Comparison of ENCODE assay signal across 28 mouse cellular contexts in genomic region chr8:80818978-80819377, GRCm38 (mm10).
DNase-seq lines count a peak whose midpoint lies in the region; ATAC-seq lines count a peak whose summit lies in the region.
"Had no signal": no experiment of that assay in that cellular context is flagged by ENCODE, and none has a peak within 500 bp of the region (broad histone marks: within the 10 kb centered on the region; RNA-seq: fewer than 3 reads in every experiment).

No protein-coding gene starts in this region.

- 48% methylated on average over 6 of the region's 6 CpGs for WGBS in heart, embryonic 13.5 days
- WGBS in intestine, embryonic 14.5 days, result 57% methylated on average over 6 of the region's 6 CpGs
- WGBS in intestine, embryonic 15.5 days, result 58% methylated on average over 6 of the region's 6 CpGs
- 53% methylated on average over 6 of the region's 6 CpGs for WGBS in stomach, embryonic 15.5 days

- H3K27ac ChIP-seq in heart, embryonic 13.5 days (replicated peaks), result peak overlapping the region; percentile 29; the same call in 1 of the 2 replicates
- no peak overlapping the region for H3K27ac ChIP-seq in intestine, embryonic 14.5 days (ENCODE audit: low read depth)
- H3K27ac ChIP-seq in intestine, embryonic 15.5 days, result peak overlapping the region; percentile 65
- H3K27ac ChIP-seq in stomach, embryonic 15.5 days, result peak overlapping the region; percentile 40; the same call in 1 of the 2 replicates
- H3K27ac ChIP-seq: hindbrain, embryonic 10.5 days; liver, embryonic 14.5 days; lung, embryonic 15.5 days; midbrain, embryonic 12.5 days; neural tube, embryonic 12.5 days had no signal

- no peaks in the 10 kb centered on the region for H3K9me3 ChIP-seq in heart, embryonic 13.5 days
- H3K9me3 ChIP-seq in intestine, embryonic 14.5 days (ENCODE audit: control insufficient read depth, low read length), result no peaks in the 10 kb centered on the region
- H3K9me3 ChIP-seq in intestine, embryonic 15.5 days, result no peaks in the 10 kb centered on the region
- no peaks in the 10 kb centered on the region for H3K9me3 ChIP-seq in stomach, embryonic 15.5 days
- H3K9me3 ChIP-seq: hindbrain, embryonic 10.5 days; lung, embryonic 15.5 days; midbrain, embryonic 12.5 days; neural tube, embryonic 12.5 days had no signal

- H3K27me3 ChIP-seq in heart, embryonic 13.5 days (replicated peaks), result no peaks in the 10 kb centered on the region
- H3K27me3 ChIP-seq in intestine, embryonic 14.5 days (replicated peaks; ENCODE audit: control insufficient read depth, insufficient read depth, low read length), result no peaks in the 10 kb centered on the region
- no peaks in the 10 kb centered on the region for H3K27me3 ChIP-seq in intestine, embryonic 15.5 days (replicated peaks)
- no peaks in the 10 kb centered on the region for H3K27me3 ChIP-seq in stomach, embryonic 15.5 days (replicated peaks)
- H3K27me3 ChIP-seq: CH12.LX; lung, embryonic 15.5 days; midbrain, embryonic 12.5 days; neural tube, embryonic 12.5 days had no signal

- H3K4me2 ChIP-seq in heart, embryonic 13.5 days, result no peak overlapping the region
- peak overlapping the region; percentile 11; the same call in 1 of the 2 replicates for H3K4me2 ChIP-seq in intestine, embryonic 14.5 days (ENCODE audit: low read length)
- H3K4me2 ChIP-seq in intestine, embryonic 15.5 days (replicated peaks), result peak overlapping the region; percentile 23; the same call in 1 of the 2 replicates
- H3K4me2 ChIP-seq in stomach, embryonic 15.5 days, result no peak overlapping the region
- H3K4me2 ChIP-seq: lung, embryonic 15.5 days; midbrain, embryonic 12.5 days; neural tube, embryonic 12.5 days had no signal

- intact Hi-C loops in heart, postnatal 14 days (cut with DNase I), result no loop called here

- H3K9ac ChIP-seq in heart, embryonic 13.5 days, result no peak overlapping the region
- H3K9ac ChIP-seq in intestine, embryonic 14.5 days (ENCODE audit: low read length), result no peak overlapping the region
- H3K9ac ChIP-seq in intestine, embryonic 15.5 days, result no peak overlapping the region
- no peak overlapping the region for H3K9ac ChIP-seq in stomach, embryonic 15.5 days
- H3K9ac ChIP-seq: liver, embryonic 14.5 days; lung, embryonic 15.5 days; midbrain, embryonic 12.5 days; neural tube, embryonic 12.5 days had no signal

- DNase-seq in heart, postnatal 14 days, result no peak
- DNase-seq in intestine, embryonic 14.5 days (ENCODE audit: low spot score), result no peak
- no peak for DNase-seq in right cerebral cortex, postnatal 36 days (ENCODE audit: low spot score in 2 of 2)
- DNase-seq in adrenal gland, adult (ENCODE audit: inconsistent age in 2 of 2, low spot score in 1 of 2), result no peak
- DNase-seq: adrenal gland, adult 8-10 months; cerebellum, adult 2 months; cerebellum, postnatal 14 days; kidney, adult 11 months; kidney, postnatal 14 days; layer of hippocampus, adult 9-11 months; liver; lung, postnatal 36 days; thymus, adult 2 months; thymus, postnatal 36 days had no signal

- H3K4me3 ChIP-seq in heart, embryonic 13.5 days, result no peak overlapping the region
- H3K4me3 ChIP-seq in intestine, embryonic 14.5 days (ENCODE audit: low read depth, low read length), result no peak overlapping the region
- no peak overlapping the region for H3K4me3 ChIP-seq in intestine, embryonic 15.5 days (replicated peaks)
- no peak overlapping the region for H3K4me3 ChIP-seq in stomach, embryonic 15.5 days (replicated peaks)
- H3K4me3 ChIP-seq: erythroblast, embryonic 14.5 days; hindbrain, embryonic 10.5 days; lung, embryonic 15.5 days; midbrain, embryonic 12.5 days; myocyte; neural tube, embryonic 12.5 days had no signal

- ATAC-seq in heart, embryonic 13.5 days (ENCODE audit: extremely low read depth, insufficient number of reproducible peaks, low FRiP score, low TSS enrichment), result no peak
- ATAC-seq in intestine, embryonic 14.5 days (replicated peaks; ENCODE audit: low FRiP score, low TSS enrichment, low read depth), result peak; percentile 60
- peak; percentile 79 for ATAC-seq in intestine, embryonic 15.5 days
- ATAC-seq in stomach, embryonic 15.5 days (ENCODE audit: insufficient read depth, low FRiP score, low read depth), result peak; percentile 49; the same call in 1 of the 2 replicates
- ATAC-seq: activated CD4-positive, CD25-positive, alpha-beta regulatory T cell, adult 4 months; forebrain, embryonic 16.5 days; hindbrain, embryonic 16.5 days had no signal

- H3K36me3 ChIP-seq in heart, embryonic 13.5 days, result peaks cover 6% of the 10 kb centered on the region
- H3K36me3 ChIP-seq in intestine, embryonic 14.5 days (ENCODE audit: control insufficient read depth, insufficient read depth, low read length), result no peaks in the 10 kb centered on the region
- H3K36me3 ChIP-seq in intestine, embryonic 15.5 days, result no peaks in the 10 kb centered on the region
- no peaks in the 10 kb centered on the region for H3K36me3 ChIP-seq in stomach, embryonic 15.5 days
- H3K36me3 ChIP-seq: hindbrain, embryonic 10.5 days; lung, embryonic 15.5 days; midbrain, embryonic 12.5 days; neural tube, embryonic 12.5 days had no signal

- H3K4me1 ChIP-seq in heart, embryonic 13.5 days, result peaks cover 94% of the 10 kb centered on the region
- H3K4me1 ChIP-seq in intestine, embryonic 14.5 days (replicated peaks; ENCODE audit: control insufficient read depth, insufficient read depth, low read length), result peaks cover 33% of the 10 kb centered on the region
- H3K4me1 ChIP-seq in intestine, embryonic 15.5 days (replicated peaks), result peaks cover 36% of the 10 kb centered on the region
- H3K4me1 ChIP-seq in stomach, embryonic 15.5 days, result peaks cover 41% of the 10 kb centered on the region

Comparison
In these comparisons a context has a peak if more than half of its experiments do, and no peak if none do; other contexts are left out.
1. H3K4me2 ChIP-seq: peak in intestine, embryonic 14.5 days (single experiment) and intestine, embryonic 15.5 days (single experiment); none in heart, embryonic 13.5 days (single experiment) and stomach, embryonic 15.5 days (single experiment).